Mouse (Mus musculus) testis, adult 2 months (tissue): ENCODE data around the gene Tra2b.

Experiments used
- CTCF ChIP-seq: fragments of 200-500 bp; IDR thresholded peaks from 2 replicates; pipeline ENCODE4 v1.5.1; 2012; ENCODE audit warnings: low read depth, mild to moderate bottlenecking, inconsistent platforms, low read length, moderate library complexity; ENCODE audit not compliant: control insufficient read depth, insufficient read depth, insufficient replicate concordance
- POLR2A ChIP-seq: fragments of 200-500 bp; IDR thresholded peaks from 2 replicates; pipeline ENCODE4 v1.6.1; 2012; ENCODE audit warnings: low read depth, mild to moderate bottlenecking, inconsistent platforms, low read length, moderate library complexity; ENCODE audit not compliant: control insufficient read depth

DNA sequence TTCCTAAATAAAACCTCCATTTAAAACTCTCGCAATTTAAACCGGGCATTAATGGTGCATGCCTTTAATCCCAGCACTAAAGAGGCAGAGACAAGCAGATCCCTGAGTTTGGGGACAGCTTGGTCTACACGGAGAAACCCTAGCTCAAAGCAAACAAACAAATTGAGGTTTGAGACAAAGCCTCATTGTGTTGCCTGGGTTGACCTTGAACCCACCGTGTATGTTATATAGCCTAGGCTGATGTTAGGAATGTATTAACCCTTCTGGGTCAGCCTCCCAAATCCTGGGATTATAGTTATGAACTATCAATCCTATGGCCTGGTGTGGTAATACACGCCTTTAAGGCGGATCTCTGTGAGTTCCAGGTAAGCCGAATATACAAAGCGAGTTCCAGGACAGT, 579 bp upstream of the Tra2b start:
- no peak for TF ChIP-seq CTCF
- TF ChIP-seq POLR2A, result no peak
